Mouse (Mus musculus) embryo, embryonic 9.5 days (tissue): ENCODE results near the gene Rpp21.
A peak's percentile ranks its signal among the peaks of the same experiment; 100 is the strongest.
"Not testable (repeated sequence)": the region's sequence is repeated elsewhere in the genome, so short reads cannot be mapped to it uniquely, and the experiment has no call there.

Experiments
- DNase-seq: peaks from one replicate; pipeline ENCODE4 v3.0.0-alpha.2; 2017; ENCODE audit errors: extremely low spot score

Gene Rpp21

GRCm38 (mm10) chr17:36235300-36235699 lies 22.6 kb downstream of the Rpp21 start:
- DNase-seq = not testable (repeated sequence)

DNA sequence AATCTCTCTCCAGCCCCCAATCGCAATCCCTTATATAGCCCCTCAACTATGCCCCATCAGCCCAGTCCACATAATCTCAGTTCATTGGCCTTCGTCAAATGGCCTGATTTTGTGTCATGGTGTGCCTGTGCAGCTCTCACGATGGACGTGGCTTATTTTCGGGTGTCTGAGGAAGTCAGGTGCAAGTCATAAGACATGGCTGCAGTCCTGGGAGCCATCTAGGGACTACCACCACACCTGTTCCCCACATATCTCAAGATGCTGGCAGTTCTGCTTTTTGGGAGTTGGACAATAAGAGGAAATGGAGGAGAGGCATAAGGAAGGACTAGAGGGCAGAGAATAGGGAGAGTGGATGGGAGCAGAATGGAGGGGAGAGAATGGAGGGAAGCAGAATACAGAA lies 24.3 kb downstream of the Rpp21 start:
- DNase-seq = no peak

- DNase-seq = peak; percentile 100
Measured at GRCm38 (mm10) chr17:36231318-36231717, 26.6 kb downstream of the Rpp21 start.

GRCm38 (mm10) chr17:36229046-36229445 lies 28.8 kb downstream of the Rpp21 start:
- no peak for DNase-seq

GRCm38 (mm10) chr17:36226921-36227320 lies 30.9 kb downstream of the Rpp21 start:
- DNase-seq = no peak

DNA sequence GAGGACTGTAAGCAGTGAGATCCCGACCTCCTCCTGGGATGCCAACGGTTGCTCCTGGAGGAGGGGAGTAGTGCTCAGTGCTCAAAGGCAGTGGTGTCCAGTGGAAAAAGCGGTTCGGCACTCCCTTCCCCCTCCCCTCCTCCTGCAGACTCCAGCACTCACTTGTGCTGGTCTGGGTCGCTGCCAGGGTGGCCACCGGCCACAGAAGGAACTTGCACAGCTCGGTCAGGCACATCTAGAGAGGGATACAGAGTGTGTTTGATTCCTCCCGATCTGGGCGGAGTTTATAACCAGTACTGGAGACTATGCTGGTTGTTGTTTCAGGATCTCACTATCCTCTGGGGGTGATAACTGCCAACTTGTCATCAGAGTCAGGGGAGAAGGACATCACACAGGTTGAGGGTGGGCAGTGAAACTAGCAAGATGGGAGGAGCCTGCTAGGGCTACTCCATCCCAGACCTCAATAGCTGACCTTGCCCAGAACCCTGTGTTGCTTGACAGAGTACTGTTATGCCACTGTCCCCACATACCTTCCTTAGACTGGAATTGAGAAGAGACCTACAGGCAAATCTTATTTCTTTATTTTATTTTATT lies 32.5 kb downstream of the Rpp21 start:
- no peak for DNase-seq

- DNase-seq = no peak
Measured at GRCm38 (mm10) chr17:36224451-36224850, 33.4 kb downstream of the Rpp21 start.

- DNase-seq = no peak
Measured at GRCm38 (mm10) chr17:36218594-36219155, 39.2 kb downstream of the Rpp21 start.

- no peak for DNase-seq
Measured at GRCm38 (mm10) chr17:36215586-36215985, 42.3 kb downstream of the Rpp21 start.

DNA sequence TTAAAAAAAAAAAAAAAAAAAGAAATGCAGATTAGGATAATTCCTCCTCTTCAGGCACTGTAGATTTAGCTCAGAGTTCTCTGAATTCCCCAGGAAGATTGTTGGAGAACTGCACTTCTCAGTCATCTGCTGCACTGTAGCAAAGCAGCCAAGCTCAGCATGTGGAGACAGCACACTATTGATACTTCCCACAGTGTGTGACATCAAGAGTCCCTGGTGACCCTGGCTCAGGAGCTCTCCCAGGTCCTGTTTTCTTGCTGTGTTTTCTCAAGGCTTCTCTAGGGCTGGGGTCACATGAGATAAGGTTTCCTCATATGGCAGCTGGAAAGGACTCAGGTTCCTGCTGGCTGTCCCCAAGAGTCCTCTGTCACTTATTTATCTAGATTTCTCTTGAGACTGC lies 51.0 kb downstream of the Rpp21 start:
- no peak for DNase-seq

GRCm38 (mm10) chr17:36205862-36206261 lies 52.0 kb downstream of the Rpp21 start:
- peak; percentile 33 for DNase-seq
